Mouse (Mus musculus): ENCODE data around the gene Ift81.

The Ift81 gene

DNA sequence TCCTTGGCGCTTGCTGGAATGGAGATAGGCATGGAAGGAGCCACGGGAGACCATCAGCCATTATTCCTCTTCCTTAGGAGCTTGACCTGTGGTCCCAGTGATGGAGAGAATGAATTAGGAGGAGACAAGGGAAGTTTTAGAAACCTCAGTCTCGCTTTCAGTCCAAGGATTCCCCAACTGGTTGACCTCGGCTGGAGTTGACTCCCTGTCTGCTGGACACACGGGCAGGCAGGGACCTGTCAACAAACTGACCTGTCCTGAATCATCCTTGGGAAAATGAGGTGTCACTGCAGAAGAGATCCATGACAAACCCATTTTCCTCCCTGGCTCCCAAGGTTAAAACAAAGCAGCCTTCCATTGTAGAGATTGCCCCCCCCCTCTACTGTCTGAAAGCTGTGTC, 97.4 kb downstream of the Ift81 start:
- no peak for DNase-seq (ENCODE audit: low read depth, low spot score)

DNA sequence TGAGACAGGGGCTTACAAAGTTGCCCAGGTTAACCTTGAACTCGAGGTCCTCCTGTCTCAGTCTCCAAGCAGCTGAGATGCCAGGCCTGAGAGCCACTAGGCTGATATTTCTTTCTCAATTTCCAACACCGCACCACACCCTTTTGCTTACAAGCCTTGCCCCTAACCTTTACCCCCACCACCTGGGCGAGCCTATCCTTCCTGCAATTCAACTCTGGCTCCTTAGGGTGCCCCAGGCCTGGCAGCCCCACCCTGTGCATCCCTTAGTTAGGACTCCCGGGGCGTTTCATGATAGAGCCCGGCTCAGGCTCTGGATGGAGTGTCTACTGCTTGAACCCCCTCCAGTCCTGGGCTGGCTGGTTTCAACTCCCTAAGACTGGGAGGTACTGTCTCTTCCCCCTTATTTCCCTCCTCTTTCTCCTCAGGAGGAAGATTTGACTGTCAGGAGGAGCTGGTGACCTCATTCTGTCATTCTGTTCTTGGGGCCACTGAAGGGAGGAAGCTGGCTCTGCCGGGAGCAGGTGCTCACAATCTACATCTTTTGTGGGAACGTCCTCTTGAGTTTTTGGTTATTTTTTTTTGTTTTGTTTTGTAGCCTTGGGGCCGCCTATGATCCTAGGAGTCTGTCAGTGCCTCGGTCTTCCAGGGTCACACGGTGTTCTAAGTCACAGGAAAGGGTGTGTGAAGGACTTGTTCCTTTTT, 98.1 kb downstream of the Ift81 start:
- DNase-seq (ENCODE audit: low read depth, low spot score), result no peak

GRCm38 (mm10) chr5:122514127-122514521, 100.2 kb downstream of the Ift81 start:
- no peak for DNase-seq (ENCODE audit: low read depth, low spot score)

DNA sequence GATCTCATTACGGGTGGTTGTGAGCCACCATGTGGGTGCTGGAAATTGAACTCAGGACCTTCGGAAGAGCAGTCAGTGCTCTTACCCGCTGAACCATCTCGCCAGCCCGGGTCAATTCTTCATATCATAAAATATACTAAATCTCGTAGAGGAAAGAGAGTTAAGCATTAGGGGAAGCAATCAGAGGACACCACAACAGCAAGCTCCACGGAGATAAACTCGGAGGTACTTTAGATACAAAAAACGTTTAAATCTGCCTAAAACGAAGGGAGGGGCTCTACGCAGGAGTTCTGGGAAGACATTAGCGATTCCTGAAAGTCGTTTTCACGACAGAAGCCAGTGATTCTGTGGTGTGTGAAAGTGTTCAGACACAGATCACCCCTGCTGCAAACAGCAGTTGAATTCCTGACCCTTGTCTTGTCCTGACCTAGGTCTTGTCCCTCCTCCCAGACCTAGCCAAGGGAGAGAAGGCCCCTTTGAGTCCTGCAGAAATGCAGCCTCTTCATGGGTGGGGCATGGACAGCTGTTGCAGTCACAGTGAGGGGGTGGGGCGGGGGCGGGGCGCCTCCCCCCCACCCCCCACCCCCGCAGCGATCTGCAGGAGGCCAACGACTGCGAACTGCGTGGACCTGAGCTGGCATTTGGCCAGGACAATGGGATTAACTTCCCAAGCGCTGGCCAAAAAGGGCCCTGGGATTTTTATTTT, 100.7 kb downstream of the Ift81 start:
- DNase-seq (ENCODE audit: low read depth, low spot score), result no peak

GRCm38 (mm10) chr5:122512011-122512410, 102.3 kb downstream of the Ift81 start:
- no peak for DNase-seq (ENCODE audit: low read depth, low spot score)

DNA sequence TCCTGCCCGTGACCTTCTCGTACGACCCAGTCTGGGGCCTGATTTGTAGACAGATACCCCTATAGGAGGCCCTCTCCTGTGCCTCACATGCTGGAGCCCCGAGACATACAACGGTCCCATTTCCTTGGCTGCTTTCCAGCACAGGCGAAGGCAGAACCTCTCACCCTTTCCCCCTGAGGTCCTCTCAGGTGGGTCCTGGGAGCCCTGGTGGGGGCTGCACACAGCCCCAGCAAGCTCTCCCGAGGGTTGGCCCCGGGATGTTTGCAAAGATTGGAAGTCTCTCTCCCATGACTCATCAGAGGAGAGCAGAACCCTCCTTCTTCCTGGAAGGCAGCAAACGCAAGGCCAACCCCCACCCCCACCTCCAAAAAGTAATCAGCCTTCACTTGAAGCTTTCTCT, 102.9 kb downstream of the Ift81 start:
- DNase-seq (ENCODE audit: low read depth, low spot score), result no peak

- DNase-seq (ENCODE audit: low read depth, low spot score), result no peak
Observed at GRCm38 (mm10) chr5:122510651-122511157, 103.6 kb downstream of the Ift81 start.

GRCm38 (mm10) chr5:122509608-122510007, 104.7 kb downstream of the Ift81 start:
- no peak for DNase-seq (ENCODE audit: low read depth, low spot score)

- DNase-seq (ENCODE audit: low read depth, low spot score), result no peak
Observed at GRCm38 (mm10) chr5:122508861-122509306, 105.4 kb downstream of the Ift81 start.

- no peak for DNase-seq (ENCODE audit: low read depth, low spot score)
Observed at GRCm38 (mm10) chr5:122507396-122507795, 106.9 kb downstream of the Ift81 start.

DNA sequence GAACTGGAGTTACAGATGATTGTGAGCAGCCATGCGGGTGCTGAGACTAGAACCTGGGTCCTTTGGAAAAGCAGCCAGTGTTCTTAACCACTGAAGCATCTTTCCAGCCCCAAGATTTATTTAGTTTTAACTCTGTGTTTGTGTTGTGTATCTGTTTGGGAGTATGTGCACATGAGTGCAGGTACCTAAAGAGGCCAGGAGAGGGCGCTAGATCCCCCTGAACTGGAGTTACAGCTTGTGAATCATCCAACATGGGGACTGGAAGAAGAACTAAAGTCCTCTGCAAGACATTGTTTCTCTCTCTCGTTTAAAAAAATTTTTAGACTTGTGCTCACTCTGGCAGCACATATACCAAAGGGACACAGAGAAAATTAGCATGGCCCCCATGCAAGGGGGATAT, 107.9 kb downstream of the Ift81 start:
- DNase-seq (ENCODE audit: low read depth, low spot score), result no peak

DNA sequence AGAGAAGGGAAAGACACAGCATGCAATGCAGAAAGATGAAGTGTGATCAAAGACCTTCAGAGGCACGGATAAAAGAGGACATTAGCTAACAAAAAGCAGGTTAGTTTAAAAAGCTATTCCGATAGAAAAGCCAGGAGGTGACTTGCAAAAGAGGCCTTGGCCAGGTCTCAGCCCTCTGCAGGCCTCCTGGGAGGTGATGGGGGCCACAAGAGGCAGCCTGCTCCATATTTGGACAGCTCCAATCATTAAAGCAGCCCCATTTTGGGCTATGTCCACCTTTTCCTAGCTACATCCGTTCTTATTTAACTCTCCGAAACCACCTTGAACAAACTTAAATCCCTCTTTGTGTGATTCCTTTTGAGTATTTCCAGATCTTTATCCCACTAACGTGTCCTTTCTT, 108.8 kb downstream of the Ift81 start:
- no peak for DNase-seq (ENCODE audit: low read depth, low spot score)

GRCm38 (mm10) chr5:122503760-122504119, 110.6 kb downstream of the Ift81 start:
- DNase-seq (ENCODE audit: low read depth, low spot score), result no peak

DNA sequence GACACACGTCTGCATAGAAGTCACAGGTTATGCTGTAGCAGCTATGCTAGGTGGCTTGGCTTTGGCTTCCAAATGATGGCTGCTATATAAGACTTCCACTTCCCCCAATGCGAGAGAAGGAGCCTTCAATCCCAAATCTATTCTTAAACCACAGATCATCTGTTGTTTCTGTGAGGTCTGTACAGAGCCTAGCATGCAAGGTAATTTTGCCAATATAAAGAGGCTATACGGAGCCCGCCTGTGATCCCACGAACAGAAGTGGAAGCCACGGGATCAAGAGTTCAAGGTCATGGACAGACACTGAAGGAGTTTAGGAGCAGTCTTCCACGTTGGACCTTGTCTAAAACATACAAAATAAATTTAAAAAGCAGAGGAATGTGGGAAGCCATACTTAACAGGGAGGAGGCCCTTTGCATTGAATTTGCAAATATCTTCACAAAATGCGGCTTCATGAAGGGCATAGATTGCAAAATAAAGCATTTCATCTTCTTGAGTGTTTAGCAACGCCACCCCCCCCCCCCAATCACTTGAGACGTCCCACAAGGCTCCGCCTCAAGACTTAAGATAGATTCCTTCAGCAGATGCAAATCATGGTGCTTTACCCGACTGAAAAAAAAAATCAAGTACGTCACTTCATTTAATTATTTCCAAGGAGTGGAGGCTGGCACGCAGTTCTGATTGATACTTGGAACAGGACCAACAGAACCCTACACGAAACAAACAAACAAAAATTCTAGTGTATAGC, 111.1 kb downstream of the Ift81 start:
- DNase-seq (ENCODE audit: low read depth, low spot score), result no peak

GRCm38 (mm10) chr5:122502077-122502941, 112.0 kb downstream of the Ift81 start, which contains the start of gene Atp2a2:
Gene Atp2a2, minus strand, starts transcription at chr5:122502225.
- peak; percentile 81 for DNase-seq (ENCODE audit: low read depth, low spot score)

DNA sequence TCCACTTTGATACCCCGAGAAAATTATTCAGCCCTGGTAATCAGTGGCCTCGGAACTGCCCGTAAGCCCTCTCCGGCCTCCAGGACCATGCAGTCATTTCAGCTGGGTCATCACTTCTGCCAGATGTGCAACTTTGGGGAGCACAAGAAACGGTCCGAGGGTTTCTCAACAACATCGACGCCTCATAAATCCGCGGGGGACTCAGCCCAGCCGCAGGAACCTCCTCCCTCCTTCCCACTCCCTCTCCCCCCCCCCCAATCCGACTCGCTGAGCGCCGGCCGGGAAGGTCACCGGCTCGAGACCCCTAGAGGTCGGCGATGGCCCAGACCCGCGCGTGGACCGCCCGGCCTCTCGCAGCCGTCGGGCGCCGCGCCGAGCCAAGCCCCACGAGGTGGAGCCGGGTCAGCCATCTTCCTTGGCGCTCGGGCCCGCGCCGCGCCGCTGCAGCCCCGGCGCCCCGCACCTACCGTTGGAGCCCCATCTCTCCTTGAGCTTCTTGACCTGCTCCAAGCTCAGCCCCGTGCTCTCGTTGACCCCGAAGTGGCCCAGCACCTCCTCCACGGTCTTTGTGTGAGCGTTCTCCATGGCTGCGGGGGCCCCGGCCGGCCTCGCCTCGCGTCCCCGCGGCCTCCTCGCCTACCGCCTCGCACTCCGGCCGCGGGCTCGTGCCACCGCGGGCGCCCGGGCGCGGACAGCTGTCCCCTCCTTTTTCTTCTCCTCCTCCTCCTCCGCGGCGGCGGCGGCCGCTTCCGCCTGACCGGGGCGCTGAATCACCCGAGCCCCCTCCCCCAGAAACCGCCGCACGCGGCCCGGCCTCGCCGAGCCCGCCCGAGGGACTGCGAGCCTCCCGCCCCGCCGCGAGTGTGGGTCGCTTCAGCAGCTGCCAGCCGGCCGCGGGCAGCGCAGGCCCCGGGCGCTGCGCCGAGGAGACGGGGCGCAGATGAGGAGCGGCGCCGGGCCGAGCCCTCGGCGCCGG, 112.9 kb downstream of the Ift81 start:
- DNase-seq (ENCODE audit: low read depth, low spot score), result peak; percentile 44

- no peak for DNase-seq (ENCODE audit: low read depth, low spot score)
Observed at GRCm38 (mm10) chr5:122500563-122500962, 113.8 kb downstream of the Ift81 start.
